Mouse (Mus musculus) heart, embryonic 16.5 days (tissue): ENCODE data around the gene Wnt7b. TPM values are rescaled to one million over a fixed set of nuclear protein-coding genes. Genes with fewer than 3 reads are reported as not detected.

Experiments
- ATAC-seq: fragments of 200-750 bp; cut with Nextera tagmentation; replicated peaks from 2 replicates; pipeline ENCODE4 v1.8.0; 2017; ENCODE audit warnings: moderate number of reproducible peaks; ENCODE audit not compliant: insufficient read depth, low FRiP score; ENCODE audit errors: extremely low read depth
- H3K27ac ChIP-seq: fragments of 300-500 bp; sonication (generic); 2 replicates; pipeline ENCODE4 v1.5.1; 2014; ENCODE audit warnings: mild to moderate bottlenecking, low read length, control low read depth, moderate library complexity
- H3K27me3 ChIP-seq: fragments of 300-500 bp; sonication (generic); 2 replicates; pipeline ENCODE4 v1.6.1; 2014; ENCODE audit warnings: low read length, mixed read lengths; ENCODE audit not compliant: control insufficient read depth, insufficient read depth
- H3K36me3 ChIP-seq: fragments of 300-500 bp; sonication (generic); 2 replicates; pipeline ENCODE4 v1.6.1; 2014; ENCODE audit not compliant: control insufficient read depth, insufficient read depth
- H3K4me1 ChIP-seq: fragments of 300-500 bp; sonication (generic); 2 replicates; pipeline ENCODE4 v1.6.1; 2014; ENCODE audit warnings: low read length, mixed read lengths; ENCODE audit not compliant: control insufficient read depth, insufficient read depth
- H3K4me2 ChIP-seq: fragments of 300-500 bp; sonication (generic); 2 replicates; pipeline ENCODE4 v1.6.1; 2014; ENCODE audit warnings: low read depth, mild to moderate bottlenecking, control low read depth, low read length
- H3K4me3 ChIP-seq: fragments of 300-500 bp; sonication (generic); 2 replicates; pipeline ENCODE4 v1.5.1; 2014; ENCODE audit warnings: mild to moderate bottlenecking, control low read depth, low read length
- H3K9ac ChIP-seq: fragments of 300-500 bp; sonication (generic); 2 replicates; pipeline ENCODE4 v1.6.1; 2014; ENCODE audit warnings: low read length, control low read depth
- H3K9me3 ChIP-seq: fragments of 300-500 bp; sonication (generic); replicated peaks from 2 replicates; pipeline ENCODE4 v1.6.1; 2016; ENCODE audit warnings: low read length; ENCODE audit not compliant: control insufficient read depth
- WGBS: fragments of 180-500 bp; shearing (Covaris S2); extraction: QIAGEN DNeasy Blood & Tissue Kit; methylation state at CpG from one replicate; pipeline ENCODE4 v1.1.7; 2014; 5-methylcytosine and 5-hydroxymethylcytosine counted together
- polyA plus RNA-seq: library from polyadenylated mRNA; unstranded; fragments of >200 nt; fragmentation: Nextera tagmentation; extraction: Ambion mirVana; gene quantifications from 2 replicates; pipeline ENCODE4 v1.2.1, GENCODE M21; 2015

Wnt7b gene
- polyA plus RNA-seq, 1 experiment from 2014 or later = 0.97 TPM

GRCm38 (mm10) chr15:85488900-85489299 lies 93.4 kb downstream of the Wnt7b start:
- peaks cover 2% of the 10 kb centered on the region; the same call in 1 of the 2 replicates for H3K9me3 ChIP-seq
- peaks cover 11% of the 10 kb centered on the region for H3K27me3 ChIP-seq
- no peaks in the 10 kb centered on the region for H3K36me3 ChIP-seq
- H3K4me3 ChIP-seq = no peak overlapping the region
- no peaks in the 10 kb centered on the region for H3K4me1 ChIP-seq
- no peak overlapping the region for H3K4me2 ChIP-seq
- 80% methylated on average over 10 of the region's 10 CpGs for WGBS
- H3K9ac ChIP-seq = no peak overlapping the region
- no peak overlapping the region for H3K27ac ChIP-seq
- no peak for ATAC-seq

Other genes with a start within 250 kb of the Wnt7b start
- gene Atxn10, start 246.2 kb downstream of the Wnt7b start, polyA plus RNA-seq = 209 and 214 TPM in 2 replicates
- gene 7530416G11Rik, start 79.2 kb downstream of the Wnt7b start, polyA plus RNA-seq = not detected in 2 replicates
- gene Ppara, start 152.5 kb upstream of the Wnt7b start, polyA plus RNA-seq = 20.3 and 21.5 TPM in 2 replicates
- 48.8 and 49.8 TPM in 2 replicates for gene Cdpf1, start 229.2 kb upstream of the Wnt7b start, polyA plus RNA-seq
- gene Pkdrej, start 239.3 kb upstream of the Wnt7b start, polyA plus RNA-seq = 0.50 and 0.53 TPM in 2 replicates
- 4.9 and 6.2 TPM in 2 replicates for gene Ttc38, start 249.8 kb upstream of the Wnt7b start, polyA plus RNA-seq